Mouse (Mus musculus) neural tube, embryonic 12.5 days (tissue): ENCODE measurements around the gene Vps52. TPM values are rescaled to one million over a fixed set of nuclear protein-coding genes. Genes with fewer than 3 reads are reported as not detected.
A peak's percentile ranks its signal among the peaks of the same experiment; 100 is the strongest.

Experiments
- ATAC-seq: fragments of 200-750 bp; cut with Nextera tagmentation; 2 replicates; pipeline ENCODE4 v1.8.0; 2017; ENCODE audit warnings: low read depth, mild to moderate bottlenecking, moderate TSS enrichment, moderate library complexity; ENCODE audit not compliant: low FRiP score
- H3K27ac ChIP-seq: fragments of 300-500 bp; sonication (generic); 2 replicates; pipeline ENCODE4 v1.5.1; 2016
- H3K27me3 ChIP-seq: fragments of 300-500 bp; sonication (generic); replicated peaks from 2 replicates; pipeline ENCODE4 v1.6.1; 2016; ENCODE audit warnings: mild to moderate bottlenecking
- H3K36me3 ChIP-seq: fragments of 300-500 bp; sonication (generic); 2 replicates; pipeline ENCODE4 v1.6.1; 2016; ENCODE audit warnings: mild to moderate bottlenecking
- H3K4me1 ChIP-seq: fragments of 300-500 bp; sonication (generic); 2 replicates; pipeline ENCODE4 v1.6.1; 2016
- H3K4me2 ChIP-seq: fragments of 300-500 bp; sonication (generic); replicated peaks from 2 replicates; pipeline ENCODE4 v1.6.1; 2016; ENCODE audit warnings: mild to moderate bottlenecking
- H3K4me3 ChIP-seq: fragments of 300-500 bp; sonication (generic); 2 replicates; pipeline ENCODE4 v1.5.1; 2016
- H3K9ac ChIP-seq: fragments of 300-500 bp; sonication (generic); 2 replicates; pipeline ENCODE4 v1.6.1; 2016; ENCODE audit warnings: mild to moderate bottlenecking
- H3K9me3 ChIP-seq: fragments of 300-500 bp; sonication (generic); 2 replicates; pipeline ENCODE4 v1.6.1; 2016; ENCODE audit warnings: mild to moderate bottlenecking
- WGBS: fragments of 180-500 bp; shearing (Covaris S2); methylation state at CpG from one replicate; pipeline ENCODE4 v1.1.7; 2016; 5-methylcytosine and 5-hydroxymethylcytosine counted together
- polyA plus RNA-seq: library from polyadenylated mRNA; unstranded; fragments of >200 nt; fragmentation: Nextera tagmentation; extraction: Ambion mirVana; gene quantifications from 2 replicates; pipeline ENCODE4 v1.2.1, GENCODE M21; 2016

Vps52 gene
- polyA plus RNA-seq = 66.0 and 66.5 TPM in 2 replicates

DNA sequence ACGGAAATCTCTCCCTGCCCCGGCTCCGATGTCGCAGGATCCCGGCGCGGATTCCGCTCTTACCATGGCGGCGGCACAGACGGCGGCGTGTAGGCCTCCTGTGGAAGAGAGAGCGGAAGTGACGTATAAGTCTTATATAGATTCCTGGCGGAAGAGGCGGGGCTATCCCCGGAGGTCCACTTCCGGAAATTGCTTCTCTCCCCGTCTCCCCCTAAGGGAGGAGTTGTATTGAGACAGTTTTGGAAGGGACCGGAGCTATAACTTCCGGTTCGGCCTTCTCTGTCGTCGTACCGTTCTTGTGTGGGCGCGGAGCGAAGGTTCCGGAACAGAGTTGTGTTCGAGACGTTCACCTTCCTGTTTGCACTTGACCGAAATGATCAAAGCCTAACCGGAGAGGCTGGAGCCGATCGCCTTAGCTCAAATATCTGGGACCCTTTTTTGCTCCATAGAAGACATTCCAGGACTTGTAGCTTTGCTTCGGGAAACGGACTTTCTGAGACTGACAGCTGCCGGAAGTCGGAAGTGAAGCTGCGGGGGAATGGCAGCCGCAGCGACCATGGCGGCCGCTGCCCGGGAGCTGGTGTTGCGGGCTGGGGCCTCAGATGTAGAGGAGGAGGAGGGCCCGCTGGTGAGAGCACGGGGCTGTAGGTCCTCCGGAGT, at the start of gene Vps52, which contains the start of gene Rps18:
TSS of gene Vps52 (plus strand) at position 258 of the 660 bp plus-strand sequence.
TSS of gene Rps18 (minus strand) at position 447 of the 660 bp plus-strand sequence.
- Histone ChIP-seq H3K27ac (peak within 1 kb of the TSS; percentile 74; the same call in 1 of the 2 replicates), H3K4me1 (peaks cover 45% of the 10 kb centered on the region), H3K27me3 (no peaks in the 10 kb centered on the region), H3K9ac (peak within 1 kb of the TSS; percentile 98), H3K4me3 (peak within 1 kb of the TSS; percentile 95), H3K36me3 (peaks cover 51% of the 10 kb centered on the region), H3K9me3 (no peaks in the 10 kb centered on the region), H3K4me2 (peak within 1 kb of the TSS; percentile 97)
- under 1% methylated on average over 50 of the region's 50 CpGs for WGBS
- ATAC-seq = peak; percentile 79

- H3K4me2 ChIP-seq = peak overlapping the region; percentile 96
- under 1% methylated on average over 43 of the region's 44 CpGs for WGBS
- peak overlapping the region; percentile 57 for H3K27ac ChIP-seq
- no peaks in the 10 kb centered on the region for H3K9me3 ChIP-seq
- H3K9ac ChIP-seq = peak overlapping the region; percentile 72
- H3K27me3 ChIP-seq = no peaks in the 10 kb centered on the region
- ATAC-seq = peak; percentile 60
- peaks cover 30% of the 10 kb centered on the region for H3K36me3 ChIP-seq
- H3K4me1 ChIP-seq = peaks cover 22% of the 10 kb centered on the region
- H3K4me3 ChIP-seq = peak overlapping the region; percentile 84
These were observed 47.1 kb upstream of the Vps52 start for GRCm38 (mm10) chr17:33908331-33909076.

DNA sequence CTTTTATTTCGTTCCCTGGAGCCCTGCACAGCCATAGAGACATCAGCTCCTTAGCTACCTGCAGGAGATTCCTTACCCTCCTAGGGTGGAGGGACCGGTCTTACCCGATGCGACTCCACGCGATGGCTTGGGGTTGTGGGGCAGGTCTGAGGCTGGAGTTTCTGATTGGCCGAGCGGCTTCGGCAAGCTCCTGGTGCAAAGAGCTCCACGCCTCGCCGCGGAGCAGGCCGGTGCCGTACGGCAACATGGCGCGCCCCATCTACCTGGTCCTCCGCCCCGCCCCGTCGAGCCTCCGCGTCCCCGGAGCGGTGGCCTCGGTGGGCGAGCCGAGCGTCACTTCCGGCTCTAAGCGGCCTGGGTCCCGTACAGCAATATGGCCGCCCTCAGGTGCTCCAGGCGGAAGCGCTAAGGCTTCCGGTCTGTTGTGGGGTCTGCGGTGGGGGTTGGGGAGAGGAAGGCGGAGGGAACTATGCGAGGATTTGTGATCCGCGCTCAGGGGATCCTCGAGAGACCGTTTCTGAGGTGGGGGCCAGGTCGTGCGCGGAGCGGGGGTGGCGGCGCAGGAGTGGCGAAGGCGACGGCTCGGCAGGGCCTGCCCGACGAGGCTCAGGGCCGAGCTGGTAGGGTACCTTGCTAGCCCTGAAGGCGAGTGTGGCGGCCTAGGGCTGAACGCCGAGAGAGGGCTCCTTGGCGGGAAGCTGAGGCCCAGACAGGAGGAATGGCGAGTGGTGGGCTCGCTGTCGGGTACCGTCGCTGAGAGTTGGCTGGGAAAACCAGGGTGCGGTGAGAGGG, 46.3 kb upstream of the Vps52 start, which contains the start of gene Daxx:
TSS of gene Daxx (plus strand) at position 338 of the 792 bp plus-strand sequence.
- H3K4me1 ChIP-seq = peaks cover 22% of the 10 kb centered on the region
- peak within 1 kb of the TSS; percentile 96 for H3K4me2 ChIP-seq
- under 1% methylated on average over 68 of the region's 68 CpGs for WGBS
- H3K27me3 ChIP-seq = no peaks in the 10 kb centered on the region
- peak within 1 kb of the TSS; percentile 59 for H3K27ac ChIP-seq
- peak within 1 kb of the TSS; percentile 84 for H3K4me3 ChIP-seq
- ATAC-seq = peak; percentile 96
- peaks cover 37% of the 10 kb centered on the region for H3K36me3 ChIP-seq
- H3K9ac ChIP-seq = peak within 1 kb of the TSS; percentile 88
- no peaks in the 10 kb centered on the region for H3K9me3 ChIP-seq

DNA sequence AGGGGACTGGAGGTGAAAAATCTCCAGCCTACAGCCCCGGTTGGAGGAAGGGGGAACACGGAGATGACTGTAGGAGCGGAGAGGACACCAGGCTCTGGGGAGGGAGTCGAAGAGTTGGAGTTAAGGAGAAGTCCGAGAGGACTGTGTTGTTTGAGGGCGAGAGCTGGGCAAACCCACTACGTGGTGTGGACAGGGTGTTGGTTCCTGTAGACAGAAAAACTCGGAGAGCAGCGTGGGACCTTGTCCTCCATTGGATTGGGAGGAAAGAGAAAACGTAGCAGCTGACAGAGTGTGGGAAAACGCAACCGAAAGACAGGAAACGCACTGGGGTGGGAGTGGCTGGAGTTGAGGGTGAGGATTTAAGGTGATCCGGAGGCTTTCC, 45.8 kb upstream of the Vps52 start:
- peaks cover 26% of the 10 kb centered on the region for H3K4me1 ChIP-seq
- H3K9me3 ChIP-seq = no peaks in the 10 kb centered on the region
- peak overlapping the region; percentile 84 for H3K4me3 ChIP-seq
- peak overlapping the region; percentile 96 for H3K4me2 ChIP-seq
- under 1% methylated on average over 14 of the region's 14 CpGs for WGBS
- peaks cover 42% of the 10 kb centered on the region for H3K36me3 ChIP-seq
- peak overlapping the region; percentile 88 for H3K9ac ChIP-seq
- ATAC-seq = peak; percentile 7; the same call in 1 of the 2 replicates
- H3K27me3 ChIP-seq = no peaks in the 10 kb centered on the region
- peak overlapping the region; percentile 59; the same call in 1 of the 2 replicates for H3K27ac ChIP-seq

- Histone ChIP-seq H3K9ac (peak overlapping the region; percentile 88), H3K36me3 (peaks cover 45% of the 10 kb centered on the region), H3K27me3 (no peaks in the 10 kb centered on the region), H3K9me3 (no peaks in the 10 kb centered on the region), H3K4me3 (peak overlapping the region; percentile 84), H3K27ac (no peak overlapping the region), H3K4me2 (peak overlapping the region; percentile 96), H3K4me1 (peaks cover 31% of the 10 kb centered on the region)
- WGBS = 59% methylated on average over 11 of the region's 11 CpGs
- no peak for ATAC-seq
These were observed 45.1 kb upstream of the Vps52 start for GRCm38 (mm10) chr17:33910346-33911051.

DNA sequence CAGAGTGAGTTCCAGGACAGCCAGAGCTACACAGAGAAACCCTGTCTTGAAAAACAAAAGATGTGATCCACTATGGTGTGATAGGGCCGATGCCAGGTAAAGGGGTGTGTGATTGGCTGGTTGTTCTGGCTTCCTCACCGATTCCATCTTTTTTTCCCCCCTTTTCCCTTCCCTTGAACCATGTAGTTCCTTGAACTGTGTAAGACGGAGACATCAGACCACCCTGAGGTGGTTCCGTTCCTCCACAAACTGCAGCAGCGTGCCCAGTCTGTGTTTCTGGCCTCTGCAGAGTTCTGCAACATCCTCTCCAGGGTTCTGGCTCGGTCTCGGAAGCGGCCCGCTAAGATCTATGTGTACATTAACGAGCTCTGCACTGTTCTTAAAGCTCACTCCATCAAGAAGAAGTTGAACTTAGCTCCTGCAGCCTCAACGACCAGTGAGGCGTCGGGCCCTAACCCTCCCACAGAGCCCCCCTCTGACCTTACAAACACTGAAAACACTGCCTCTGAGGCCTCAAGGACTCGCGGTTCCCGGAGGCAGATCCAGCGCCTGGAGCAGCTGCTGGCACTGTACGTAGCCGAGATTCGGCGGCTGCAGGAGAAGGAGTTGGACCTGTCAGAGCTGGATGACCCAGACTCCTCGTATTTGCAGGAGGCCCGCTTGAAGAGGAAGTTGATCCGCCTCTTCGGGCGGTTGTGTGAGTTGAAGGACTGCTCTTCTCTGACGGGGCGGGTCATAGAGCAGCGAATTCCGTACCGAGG, 44.4 kb upstream of the Vps52 start:
- 92% methylated on average over 31 of the region's 31 CpGs for WGBS
- H3K4me2 ChIP-seq = no peak overlapping the region
- no peaks in the 10 kb centered on the region for H3K9me3 ChIP-seq
- no peak overlapping the region for H3K4me3 ChIP-seq
- H3K36me3 ChIP-seq = peaks cover 45% of the 10 kb centered on the region
- H3K27ac ChIP-seq = no peak overlapping the region
- H3K27me3 ChIP-seq = no peaks in the 10 kb centered on the region
- no peak for ATAC-seq
- H3K9ac ChIP-seq = no peak overlapping the region
- H3K4me1 ChIP-seq = peaks cover 31% of the 10 kb centered on the region

- H3K9ac ChIP-seq = no peak overlapping the region
- H3K4me1 ChIP-seq = peaks cover 34% of the 10 kb centered on the region
- no peak overlapping the region for H3K27ac ChIP-seq
- H3K27me3 ChIP-seq = no peaks in the 10 kb centered on the region
- H3K36me3 ChIP-seq = peaks cover 45% of the 10 kb centered on the region
- no peak for ATAC-seq
- no peak overlapping the region for H3K4me3 ChIP-seq
- H3K4me2 ChIP-seq = no peak overlapping the region
- no peaks in the 10 kb centered on the region for H3K9me3 ChIP-seq
- WGBS = 92% methylated on average over 28 of the region's 28 CpGs
These were observed 43.7 kb upstream of the Vps52 start for GRCm38 (mm10) chr17:33911813-33912414.

- 91% methylated on average over 10 of the region's 10 CpGs for WGBS
- H3K9ac ChIP-seq = no peak overlapping the region
- H3K27ac ChIP-seq = no peak overlapping the region
- H3K4me3 ChIP-seq = no peak overlapping the region
- ATAC-seq = no peak
- no peaks in the 10 kb centered on the region for H3K27me3 ChIP-seq
- peaks cover 33% of the 10 kb centered on the region for H3K4me1 ChIP-seq
- no peaks in the 10 kb centered on the region for H3K9me3 ChIP-seq
- H3K36me3 ChIP-seq = peaks cover 50% of the 10 kb centered on the region
- H3K4me2 ChIP-seq = no peak overlapping the region
These were observed 42.3 kb upstream of the Vps52 start for GRCm38 (mm10) chr17:33913264-33913663.

GRCm38 (mm10) chr17:33913905-33914304, 41.7 kb upstream of the Vps52 start:
- Histone ChIP-seq H3K4me3 (no peak overlapping the region), H3K36me3 (peaks cover 50% of the 10 kb centered on the region), H3K27me3 (no peaks in the 10 kb centered on the region), H3K4me1 (peaks cover 35% of the 10 kb centered on the region), H3K9me3 (no peaks in the 10 kb centered on the region), H3K27ac (no peak overlapping the region), H3K9ac (no peak overlapping the region), H3K4me2 (no peak overlapping the region)
- 97% methylated on average over 8 of the region's 8 CpGs for WGBS
- no peak for ATAC-seq

DNA sequence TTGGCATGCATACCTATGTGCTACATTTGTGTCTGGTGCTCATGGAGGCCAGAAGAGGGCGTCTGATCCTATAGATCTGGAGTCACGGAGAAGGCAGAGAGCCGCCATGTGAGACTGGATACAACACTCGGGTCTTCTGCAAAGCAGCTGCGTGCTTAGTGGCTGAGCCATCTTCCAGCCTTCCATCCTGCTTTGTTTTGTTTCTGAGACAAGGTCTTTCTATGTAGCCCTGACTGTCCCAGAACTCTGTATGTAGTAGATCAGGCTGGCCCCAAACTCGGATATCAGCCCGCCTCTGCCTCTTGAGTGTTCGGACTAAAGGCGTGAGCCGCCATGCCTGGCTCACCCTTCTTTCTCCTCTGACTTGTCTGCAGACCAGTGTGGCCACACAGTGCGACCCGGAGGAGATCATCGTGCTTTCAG, 40.6 kb upstream of the Vps52 start:
- no peak for ATAC-seq
- Histone ChIP-seq H3K9me3 (no peaks in the 10 kb centered on the region), H3K36me3 (peaks cover 50% of the 10 kb centered on the region), H3K27me3 (no peaks in the 10 kb centered on the region), H3K4me2 (peak overlapping the region; percentile 67), H3K27ac (no peak overlapping the region), H3K4me3 (no peak overlapping the region), H3K4me1 (peaks cover 42% of the 10 kb centered on the region), H3K9ac (no peak overlapping the region)
- 70% methylated on average over 13 of the region's 13 CpGs for WGBS
